Mouse (Mus musculus) heart, postnatal 0 days (tissue): Measurements from ENCODE around the gene Sumf2.

Experiments used
- CTCF ChIP-seq: IDR thresholded peaks from 2 replicates; pipeline ENCODE4 v1.5.1; 2016; ENCODE audit warnings: antibody characterized with exemption, control low read depth, low read depth
- EP300 ChIP-seq: IDR thresholded peaks from 2 replicates; pipeline ENCODE4 v1.6.1; 2016; ENCODE audit warnings: antibody characterized with exemption, low read depth

DNA sequence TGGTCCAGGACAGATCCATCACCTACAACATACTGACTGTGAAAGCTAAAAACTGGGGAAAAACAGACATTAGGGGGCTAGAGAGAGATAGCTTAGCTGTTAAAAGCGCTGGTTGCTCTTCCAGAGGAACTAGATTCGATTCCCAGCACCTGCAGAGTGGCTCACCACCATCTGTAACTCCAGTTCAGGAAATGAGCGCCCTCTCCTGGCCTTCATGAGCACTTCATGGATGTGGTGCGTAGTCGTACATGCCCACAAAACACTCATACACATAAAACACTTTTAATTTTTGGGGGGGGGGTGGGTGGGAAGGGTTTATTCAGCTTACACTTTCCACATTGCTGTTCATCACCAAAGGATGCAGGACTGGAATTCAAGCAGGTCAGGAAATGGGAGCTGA, 9.6 kb downstream of the Sumf2 start:
- TF ChIP-seq CTCF (peak; percentile 8; the same call in 1 of the 2 replicates), EP300 (no peak)
